ENCODE assay signal across 23 mouse cellular contexts in genomic region chr2:157310963-157311637, GRCm38 (mm10). TPM values are rescaled to one million over a fixed set of nuclear protein-coding genes. Genes with fewer than 3 reads are reported as not detected.
"Had no signal": no experiment of that assay in that cellular context is flagged by ENCODE, and none has a peak within 500 bp of the region (broad histone marks: within the 10 kb centered on the region; RNA-seq: fewer than 3 reads in every experiment).

No protein-coding gene starts in this region.

- ATAC-seq: midbrain, embryonic 13.5 days had no signal

- H3K9ac ChIP-seq: liver, embryonic 13.5 days; midbrain, embryonic 13.5 days had no signal

- H3K27ac ChIP-seq: liver, embryonic 13.5 days; macrophage; midbrain, embryonic 13.5 days had no signal

- H3K9me3 ChIP-seq: liver, embryonic 13.5 days; midbrain, embryonic 13.5 days had no signal

- H3K4me3 ChIP-seq: liver, embryonic 13.5 days; midbrain, embryonic 13.5 days had no signal

- H3K27me3 ChIP-seq: liver, embryonic 13.5 days; midbrain, embryonic 13.5 days had no signal

- DNase-seq: kidney, adult 9 months; kidney, postnatal 14 days; kidney, postnatal 4 days; left cerebral cortex, postnatal 4 days; liver; liver, embryonic 13.5 days; lung, adult 2 months; lung, postnatal 14 days; thymus, adult 18-20 months; thymus, postnatal 36 days had no signal

- H3K4me1 ChIP-seq: liver, embryonic 13.5 days had no signal

- H3K4me2 ChIP-seq: liver, embryonic 13.5 days; midbrain, embryonic 13.5 days had no signal

RNA-seq across cellular contexts. Expression of gene Mroh8, which starts 31.8 kb away (rescaled TPM):
- polyA plus RNA-seq: macrophage had no signal

RNA-seq across cellular contexts. Expression of gene Ghrh, which starts 36.2 kb away (rescaled TPM):
- total RNA-seq: layer of hippocampus, adult 18-20 months; layer of hippocampus, postnatal 14 days; left cerebral cortex, postnatal 14 days; left cerebral cortex, postnatal 4 days; megakaryocyte, adult 5-6 weeks had no signal
- polyA plus RNA-seq: kidney, embryonic 16.5 days; liver, embryonic 13.5 days; liver, embryonic 16.5 days; lung, adult 2 months; lung, embryonic 16.5 days; macrophage; neural tube, embryonic 11.5 days; neural tube, embryonic 14.5 days; spleen, adult 2 months; urinary bladder, adult 2 months had no signal
